Mouse (Mus musculus): Measurements from ENCODE around the gene Glg1.
"Not testable (repeated sequence)": the region's sequence is repeated elsewhere in the genome, so short reads cannot be mapped to it uniquely, and the experiment has no call there.

The Glg1 gene

GRCm38 (mm10) chr8:111250111-111250510 is 8.9 kb downstream of the Glg1 start:
- no peak for DNase-seq

- no peak for DNase-seq
Measured at GRCm38 (mm10) chr8:111248136-111248535, 10.9 kb downstream of the Glg1 start.

- DNase-seq: not testable (repeated sequence)
Measured at GRCm38 (mm10) chr8:111246864-111247263, 12.2 kb downstream of the Glg1 start.

GRCm38 (mm10) chr8:111246287-111246830 is 12.7 kb downstream of the Glg1 start:
- no peak for DNase-seq

DNA sequence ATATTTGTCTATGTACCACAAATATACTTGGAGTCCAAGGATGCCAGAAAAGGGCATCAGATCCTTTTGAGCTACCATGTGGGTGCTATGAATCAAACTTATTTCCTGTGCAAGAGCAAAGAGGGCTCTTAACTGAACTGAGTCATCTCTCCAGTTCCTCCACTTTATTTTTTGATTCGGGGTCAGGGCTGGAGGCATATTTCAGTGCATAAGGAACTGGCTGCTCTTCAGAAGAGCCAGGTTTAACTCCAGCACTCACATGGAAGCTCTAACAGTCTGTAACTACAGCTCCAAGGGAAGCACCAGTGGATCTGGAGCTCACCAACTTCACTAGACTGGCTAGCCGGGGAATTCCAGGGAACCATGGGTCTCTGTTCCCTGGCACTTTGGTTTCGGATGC is 21.7 kb downstream of the Glg1 start:
- DNase-seq: no peak

DNA sequence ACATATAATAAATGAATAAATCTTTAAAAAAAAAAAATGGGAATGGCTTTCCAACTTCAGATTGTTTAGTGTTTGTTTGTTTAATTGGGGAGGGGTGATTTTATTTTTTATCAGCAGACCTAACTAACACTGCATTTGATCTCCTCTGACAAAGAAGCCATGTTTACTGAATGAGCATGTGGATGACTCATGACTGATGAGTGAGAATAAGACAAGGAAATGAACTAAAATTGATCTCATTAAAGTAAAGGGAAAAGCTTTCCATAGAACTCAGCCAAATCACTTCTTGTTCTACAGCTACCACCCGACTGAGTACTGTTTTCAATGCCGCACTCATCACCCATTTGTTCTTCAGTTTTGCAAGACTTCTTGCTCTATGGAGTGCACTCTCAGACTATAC is 25.3 kb downstream of the Glg1 start:
- DNase-seq: no peak

DNA sequence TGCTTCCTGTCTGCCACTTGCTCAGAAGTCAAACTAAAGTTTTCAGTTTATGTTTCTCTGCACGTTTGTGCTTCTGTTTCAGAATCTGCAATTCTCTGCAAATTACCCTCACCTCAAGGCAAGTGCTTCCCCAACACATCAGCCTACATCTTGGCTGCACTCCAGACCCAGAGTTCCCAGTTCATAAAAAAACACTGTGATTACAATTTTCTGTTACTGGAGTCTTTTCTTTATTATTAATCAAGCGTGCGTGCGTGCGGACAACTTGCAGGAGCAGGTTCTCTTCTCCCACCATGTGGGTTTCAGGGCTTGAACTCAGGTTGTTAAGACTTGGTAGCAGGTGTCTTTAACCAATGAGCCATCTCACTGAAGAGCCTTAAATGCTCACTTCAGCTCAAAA is 34.9 kb downstream of the Glg1 start:
- DNase-seq: no peak

DNA sequence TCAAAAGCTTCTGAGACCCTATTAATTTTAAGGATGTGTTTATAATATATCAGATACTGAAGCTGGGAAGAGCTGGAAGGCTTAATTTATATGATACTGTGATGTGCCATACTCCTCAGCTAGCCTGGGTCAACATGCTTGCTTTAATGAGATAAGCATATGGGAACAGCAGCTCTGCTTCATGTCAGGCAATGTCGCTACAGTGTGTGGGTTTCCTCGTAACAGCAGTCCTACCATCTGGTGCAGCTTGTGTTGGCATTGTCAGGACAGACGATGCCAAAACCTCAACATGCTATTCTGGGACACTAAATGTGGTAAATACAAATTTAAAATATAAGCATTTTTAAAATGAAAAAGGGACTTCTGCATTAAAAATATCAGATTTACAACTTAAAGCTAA is 40.9 kb downstream of the Glg1 start:
- DNase-seq: peak; percentile 67

- DNase-seq: no peak
Measured at GRCm38 (mm10) chr8:111213406-111213805, 45.6 kb downstream of the Glg1 start.

DNA sequence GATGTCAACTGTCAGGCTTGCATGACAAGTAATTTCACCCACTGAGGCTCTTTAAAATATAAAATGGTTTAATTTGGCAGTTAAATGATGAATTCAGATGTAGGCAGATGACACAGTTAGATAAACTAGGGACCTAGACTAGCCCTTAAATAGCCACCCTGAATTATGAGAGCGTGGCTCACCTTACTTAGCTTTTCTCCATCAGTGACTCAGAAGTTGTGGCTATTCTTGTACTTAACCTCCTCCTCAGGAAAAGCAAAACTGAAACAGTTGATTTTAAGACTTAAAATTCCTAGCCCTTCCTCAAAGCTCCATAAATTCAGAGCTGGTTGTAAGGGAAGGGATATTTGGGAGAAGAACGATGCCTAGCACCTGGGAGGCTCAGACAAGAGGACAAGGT is 47.8 kb downstream of the Glg1 start:
- no peak for DNase-seq

GRCm38 (mm10) chr8:111209874-111210273 is 49.1 kb downstream of the Glg1 start:
- no peak for DNase-seq

DNA sequence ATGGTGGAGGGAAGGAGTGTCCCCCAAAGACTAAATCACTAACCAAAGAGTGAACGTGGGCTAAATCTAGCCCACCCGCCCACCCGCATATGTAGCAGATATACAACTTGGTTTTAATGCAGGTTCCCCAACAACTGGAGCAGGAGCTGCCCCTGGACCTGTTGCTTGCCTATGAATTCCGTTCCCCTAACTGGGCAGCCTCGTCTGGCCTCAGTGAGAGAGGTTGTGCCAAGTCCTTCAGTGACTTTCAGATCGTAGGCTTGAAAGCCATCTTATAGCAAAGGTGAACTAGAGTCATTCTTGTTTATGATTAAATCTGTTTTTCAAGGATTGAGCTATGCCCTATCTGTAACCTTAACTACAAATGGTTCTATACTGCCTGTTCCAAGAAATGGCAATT is 52.7 kb downstream of the Glg1 start:
- DNase-seq: no peak

- DNase-seq: no peak
Measured at GRCm38 (mm10) chr8:111205033-111205432, 54.0 kb downstream of the Glg1 start.

DNA sequence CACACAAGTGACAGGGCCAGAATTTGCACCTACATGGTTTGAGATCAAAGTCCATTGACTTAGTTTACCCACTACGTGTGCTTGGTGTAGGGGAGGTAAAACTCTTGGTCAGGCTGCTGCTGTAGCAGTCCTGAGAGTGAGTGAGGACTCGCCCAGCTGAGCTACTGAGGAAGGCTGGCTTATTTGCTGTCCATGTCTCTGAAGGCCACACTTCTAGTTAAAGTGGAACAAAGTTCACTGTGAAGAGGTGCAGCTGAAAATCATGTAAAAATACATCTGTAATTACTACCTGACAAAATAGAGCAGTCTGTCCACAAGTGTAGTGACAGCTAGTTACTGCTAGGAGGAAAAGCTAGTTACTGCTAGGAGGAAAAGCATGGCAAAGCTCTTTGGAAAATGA is 55.7 kb downstream of the Glg1 start:
- no peak for DNase-seq

GRCm38 (mm10) chr8:111197966-111198365 is 61.0 kb downstream of the Glg1 start:
- no peak for DNase-seq

DNA sequence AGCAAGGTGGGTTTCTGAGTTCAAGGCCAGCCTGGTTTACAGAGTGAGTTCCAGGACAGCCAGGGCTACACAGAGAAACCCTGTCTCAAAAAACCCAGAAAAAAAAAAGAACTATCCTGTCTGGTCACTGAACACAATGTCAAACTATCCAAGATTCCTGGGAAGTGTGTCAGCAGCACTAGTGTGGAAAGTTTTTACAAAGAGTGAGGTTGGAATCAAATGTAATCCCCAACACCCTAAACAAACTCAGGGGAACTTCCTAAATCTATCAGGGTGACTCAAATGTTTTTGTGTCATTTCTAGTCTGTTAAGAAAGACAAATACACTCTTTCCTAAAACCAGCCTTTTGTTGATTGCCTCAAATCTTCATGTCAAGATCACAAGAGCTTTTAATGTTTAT is 62.8 kb downstream of the Glg1 start:
- DNase-seq: no peak

DNA sequence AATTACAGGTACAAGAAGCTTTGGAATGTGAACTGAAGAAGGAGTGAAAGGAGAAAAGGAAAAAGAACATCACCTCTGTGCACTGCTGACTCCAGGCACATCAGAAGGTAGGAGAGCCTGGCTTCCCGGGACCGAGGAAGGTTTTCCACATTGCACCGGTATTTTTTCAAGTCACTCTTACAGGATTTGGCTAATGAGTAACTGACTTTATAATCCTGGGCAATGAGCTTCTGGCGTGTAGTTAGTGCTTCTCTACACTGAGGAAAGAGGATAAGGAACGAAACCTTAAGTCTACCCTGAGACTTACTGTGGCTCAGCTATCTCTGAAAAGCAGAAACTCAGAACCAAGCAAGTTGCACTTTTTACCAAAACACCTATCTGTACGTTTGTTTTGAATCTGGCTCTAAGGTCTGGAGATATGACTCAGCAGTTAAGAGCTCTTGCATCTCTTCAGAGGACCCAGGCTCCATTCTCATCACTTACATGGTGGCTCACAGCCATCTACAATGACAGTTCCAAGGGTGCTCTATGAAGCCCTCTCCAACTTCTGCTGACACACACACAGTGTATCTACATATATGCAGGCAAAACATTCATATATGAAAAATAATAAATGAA is 70.3 kb downstream of the Glg1 start:
- DNase-seq: no peak

DNA sequence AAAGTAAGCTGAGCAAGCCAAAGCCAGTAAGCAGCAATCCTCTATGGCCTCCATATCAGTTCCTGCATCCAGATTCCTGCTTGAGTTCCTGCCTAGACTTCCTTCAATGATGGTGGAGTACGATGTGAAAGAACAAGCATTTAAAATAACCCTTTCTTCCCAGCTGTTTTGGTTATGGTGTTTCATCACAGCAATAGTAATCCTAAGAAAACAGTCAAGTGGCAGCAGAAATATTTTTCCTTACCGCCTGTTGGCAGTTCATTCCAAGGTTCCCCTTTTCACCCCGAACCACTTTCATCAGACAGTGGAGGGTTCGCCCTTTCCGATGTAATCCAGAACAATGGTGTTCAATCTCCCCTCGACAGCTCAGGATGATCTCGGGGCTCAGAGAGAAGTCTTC is 71.5 kb downstream of the Glg1 start:
- DNase-seq: no peak

DNA sequence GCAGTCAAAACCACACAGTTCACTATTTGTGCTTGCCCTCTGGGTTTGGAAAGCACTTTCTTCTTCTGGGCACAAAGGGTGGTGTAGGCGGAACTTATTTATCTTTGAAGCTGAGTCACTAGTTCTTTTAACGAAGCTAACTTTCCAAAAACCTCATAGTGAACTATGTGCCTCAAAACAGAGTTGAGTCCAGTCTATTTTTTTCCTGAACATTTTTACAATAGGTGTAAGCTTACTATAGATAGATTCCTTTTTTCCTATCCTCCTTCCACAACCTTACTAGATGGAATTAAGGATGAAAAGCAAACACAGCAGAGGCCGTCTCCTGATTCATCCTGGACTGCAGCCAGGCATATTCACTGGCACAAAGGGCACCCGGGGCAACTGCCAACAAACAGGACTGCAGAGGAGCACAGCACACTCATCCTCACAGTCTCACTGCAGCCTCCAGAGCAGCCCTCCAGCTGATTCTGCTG is 73.5 kb downstream of the Glg1 start:
- DNase-seq: peak; percentile 38

GRCm38 (mm10) chr8:111171661-111172060 is 87.4 kb downstream of the Glg1 start:
- no peak for DNase-seq

GRCm38 (mm10) chr8:111157617-111158016 is 101.4 kb downstream of the Glg1 start:
- DNase-seq: peak; percentile 39

- DNase-seq: no peak
Measured at GRCm38 (mm10) chr8:111155721-111156436, 103.1 kb downstream of the Glg1 start.

- DNase-seq: peak; percentile 94
Measured at GRCm38 (mm10) chr8:111145460-111146012, 113.5 kb downstream of the Glg1 start.

GRCm38 (mm10) chr8:111144901-111145459 is 114.0 kb downstream of the Glg1 start:
- peak; percentile 14 for DNase-seq
